Mouse (Mus musculus) bone marrow, adult 2 months (tissue): Measurements from ENCODE around the gene Itga9.

Source experiments
- CTCF ChIP-seq: fragments of 200-500 bp; IDR thresholded peaks from 2 replicates; pipeline ENCODE4 v1.5.1; 2011; ENCODE audit warnings: low read length, control low read depth; ENCODE audit not compliant: control insufficient read depth, insufficient read depth
- POLR2A ChIP-seq: fragments of 200-500 bp; IDR thresholded peaks from 2 replicates; pipeline ENCODE4 v1.6.1; 2011; ENCODE audit warnings: low read depth, mild to moderate bottlenecking, control low read depth, low read length, borderline replicate concordance; ENCODE audit not compliant: control insufficient read depth

DNA sequence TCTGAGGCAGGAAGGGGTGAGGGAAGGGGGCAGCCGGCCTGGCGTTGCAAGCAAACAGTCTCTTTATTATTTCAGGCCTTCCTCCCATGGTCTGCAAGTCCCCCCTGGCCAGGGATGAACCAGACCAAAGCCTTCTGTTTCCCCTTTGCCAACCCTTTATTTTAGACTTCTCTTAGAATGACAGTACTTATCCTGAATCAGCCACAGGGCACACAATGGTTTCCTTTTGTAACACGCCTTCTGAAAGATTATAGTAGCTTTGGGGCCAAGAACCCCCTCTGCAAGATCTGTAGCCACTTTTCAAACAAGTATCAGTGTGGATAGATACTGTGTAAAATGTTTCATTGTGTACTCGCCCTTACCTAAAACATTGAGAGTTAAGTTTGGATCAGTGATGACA is 178.1 kb downstream of the Itga9 start:
- no peak for TF ChIP-seq CTCF
- TF ChIP-seq POLR2A, result no peak
